Mouse (Mus musculus) testis, adult 2 months (tissue): Measurements from ENCODE around the gene Ibtk. TPM values are rescaled to one million over a fixed set of nuclear protein-coding genes. Genes with fewer than 3 reads are reported as not detected.

Experiments used
- H3K27ac ChIP-seq: fragments of 200-500 bp; 2 replicates; pipeline ENCODE4 v1.5.1; 2012; ENCODE audit warnings: low read depth, low read length; ENCODE audit not compliant: control insufficient read depth, insufficient read depth
- H3K27me3 ChIP-seq: fragments of 200-500 bp; 2 replicates; pipeline ENCODE4 v1.6.1; 2012; ENCODE audit warnings: mild to moderate bottlenecking, low read length, moderate library complexity; ENCODE audit not compliant: control insufficient read depth, insufficient read depth
- H3K36me3 ChIP-seq: fragments of 200-500 bp; 2 replicates; pipeline ENCODE4 v1.6.1; 2012; ENCODE audit warnings: mild to moderate bottlenecking, low read length; ENCODE audit not compliant: control insufficient read depth, insufficient read depth
- H3K4me1 ChIP-seq: fragments of 200-500 bp; 2 replicates; pipeline ENCODE4 v1.6.1; 2012; ENCODE audit warnings: low read length; ENCODE audit not compliant: control insufficient read depth, insufficient read depth
- H3K4me3 ChIP-seq: fragments of 200-500 bp; 2 replicates; pipeline ENCODE4 v1.5.1; 2012; ENCODE audit warnings: low read depth, mild to moderate bottlenecking, low read length, moderate library complexity, mixed read lengths; ENCODE audit not compliant: control insufficient read depth
- CTCF ChIP-seq: fragments of 200-500 bp; IDR thresholded peaks from 2 replicates; pipeline ENCODE4 v1.5.1; 2012; ENCODE audit warnings: low read depth, mild to moderate bottlenecking, inconsistent platforms, low read length, moderate library complexity; ENCODE audit not compliant: control insufficient read depth, insufficient read depth, insufficient replicate concordance
- POLR2A ChIP-seq: fragments of 200-500 bp; IDR thresholded peaks from 2 replicates; pipeline ENCODE4 v1.6.1; 2012; ENCODE audit warnings: low read depth, mild to moderate bottlenecking, inconsistent platforms, low read length, moderate library complexity; ENCODE audit not compliant: control insufficient read depth
- polyA plus RNA-seq: library from polyadenylated mRNA; depleted of rRNA; stranded (reverse); fragments of >200 nt; gene quantifications from 2 replicates; pipeline ENCODE4 v1.2.3, GENCODE M21; 2012

The Ibtk gene
- polyA plus RNA-seq, 1 experiment, result 3.5 TPM

- H3K4me1 ChIP-seq, result no peaks in the 10 kb centered on the region
- no peaks in the 10 kb centered on the region for H3K36me3 ChIP-seq
- TF ChIP-seq POLR2A (no peak), CTCF (no peak)
- no peaks in the 10 kb centered on the region for H3K27me3 ChIP-seq
- H3K4me3 ChIP-seq, result no peak overlapping the region
- H3K27ac ChIP-seq, result no peak overlapping the region
Measured at GRCm38 (mm10) chr9:85742107-85742506, 7.0 kb downstream of the Ibtk start.

- no peak overlapping the region for H3K4me3 ChIP-seq
- H3K4me1 ChIP-seq, result no peaks in the 10 kb centered on the region
- no peak overlapping the region for H3K27ac ChIP-seq
- no peak for TF ChIP-seq POLR2A
- TF ChIP-seq CTCF, result no peak
- no peaks in the 10 kb centered on the region for H3K36me3 ChIP-seq
- H3K27me3 ChIP-seq, result no peaks in the 10 kb centered on the region
Measured at GRCm38 (mm10) chr9:85739279-85739678, 9.9 kb downstream of the Ibtk start.

GRCm38 (mm10) chr9:85734821-85735220, 14.3 kb downstream of the Ibtk start:
- Histone ChIP-seq H3K27me3 (no peaks in the 10 kb centered on the region), H3K36me3 (peaks cover 2% of the 10 kb centered on the region; the same call in 1 of the 2 replicates), H3K4me1 (no peaks in the 10 kb centered on the region), H3K4me3 (no peak overlapping the region), H3K27ac (no peak overlapping the region)
- TF ChIP-seq CTCF (no peak), POLR2A (no peak)

GRCm38 (mm10) chr9:85724078-85724477, 25.1 kb downstream of the Ibtk start:
- Histone ChIP-seq H3K4me3 (no peak overlapping the region), H3K27ac (no peak overlapping the region), H3K4me1 (no peaks in the 10 kb centered on the region), H3K27me3 (no peaks in the 10 kb centered on the region), H3K36me3 (peaks cover 2% of the 10 kb centered on the region)
- TF ChIP-seq POLR2A, result no peak
- no peak for TF ChIP-seq CTCF

- no peaks in the 10 kb centered on the region for H3K27me3 ChIP-seq
- TF ChIP-seq POLR2A (no peak), CTCF (no peak)
- H3K4me1 ChIP-seq, result no peaks in the 10 kb centered on the region
- no peak overlapping the region for H3K27ac ChIP-seq
- peaks cover 3% of the 10 kb centered on the region; the same call in 1 of the 2 replicates for H3K36me3 ChIP-seq
- no peak overlapping the region for H3K4me3 ChIP-seq
Measured at GRCm38 (mm10) chr9:85717336-85717735, 31.8 kb downstream of the Ibtk start.

GRCm38 (mm10) chr9:85707302-85707701, 41.8 kb downstream of the Ibtk start:
- no peak for TF ChIP-seq CTCF
- TF ChIP-seq POLR2A, result no peak
- Histone ChIP-seq H3K27me3 (no peaks in the 10 kb centered on the region), H3K36me3 (peaks cover 1% of the 10 kb centered on the region; the same call in 1 of the 2 replicates), H3K4me1 (no peaks in the 10 kb centered on the region), H3K27ac (no peak overlapping the region), H3K4me3 (no peak overlapping the region)

- no peak overlapping the region for H3K4me3 ChIP-seq
- H3K27ac ChIP-seq, result no peak overlapping the region
- H3K36me3 ChIP-seq, result peaks cover 1% of the 10 kb centered on the region; the same call in 1 of the 2 replicates
- TF ChIP-seq POLR2A, result no peak
- no peak for TF ChIP-seq CTCF
- no peaks in the 10 kb centered on the region for H3K27me3 ChIP-seq
- no peaks in the 10 kb centered on the region for H3K4me1 ChIP-seq
Measured at GRCm38 (mm10) chr9:85701981-85702380, 47.2 kb downstream of the Ibtk start.

GRCm38 (mm10) chr9:85695606-85696005, 53.5 kb downstream of the Ibtk start:
- 0 out of 2 replicates have a peak, but pooled peaks cover 2% of the 10 kb centered on the region for H3K36me3 ChIP-seq
- no peak overlapping the region for H3K4me3 ChIP-seq
- H3K4me1 ChIP-seq, result no peaks in the 10 kb centered on the region
- no peak for TF ChIP-seq CTCF
- no peaks in the 10 kb centered on the region for H3K27me3 ChIP-seq
- H3K27ac ChIP-seq, result no peak overlapping the region
